Mouse (Mus musculus) bone marrow macrophage, adult 2 months (primary cell): Measurements from ENCODE around the gene Camk1d.

Experiments
- CTCF ChIP-seq: IDR thresholded peaks from 2 replicates; pipeline ENCODE4 v1.5.1; 2012; ENCODE audit warnings: low read depth, mild to moderate bottlenecking, low read length, moderate library complexity
- POLR2A ChIP-seq: IDR thresholded peaks from 2 replicates; pipeline ENCODE4 v1.6.1; 2012; ENCODE audit warnings: mild to moderate bottlenecking, low read depth, low read length, borderline replicate concordance

DNA sequence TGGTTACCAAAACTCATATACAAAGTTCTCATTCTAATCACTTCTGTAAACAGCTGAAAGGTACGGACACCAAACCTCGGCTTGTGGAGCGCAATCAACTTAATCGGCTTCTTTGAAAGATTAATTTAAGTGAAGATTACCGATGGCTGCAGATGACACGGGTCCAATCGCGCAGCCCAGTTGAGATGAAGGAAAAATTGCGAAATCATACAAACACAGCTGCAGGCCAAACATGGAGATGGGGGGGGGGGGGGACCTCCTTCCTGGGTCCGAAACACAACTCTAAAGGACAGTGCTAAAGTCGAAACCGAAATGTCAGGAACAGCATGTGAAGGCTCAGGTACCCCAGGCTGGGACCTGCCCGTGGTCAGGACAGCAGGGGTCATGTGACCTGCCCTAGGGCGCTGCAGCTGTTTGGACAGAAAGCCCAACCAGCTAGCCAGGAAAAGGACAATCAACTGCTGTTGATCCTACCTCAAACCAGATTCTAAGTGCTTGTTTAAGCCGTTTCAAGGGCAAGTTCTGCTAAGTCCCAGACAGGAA, 44.7 kb downstream of the Camk1d start:
- TF ChIP-seq POLR2A: no peak
- no peak for TF ChIP-seq CTCF
